ENCODE assay signal across 8 mouse cellular contexts in genomic region chr14:118005697-118006096, GRCm38 (mm10). TPM values are rescaled to one million over a fixed set of nuclear protein-coding genes. Genes with fewer than 3 reads are reported as not detected.
DNase-seq lines count a peak whose midpoint lies in the region; ATAC-seq lines count a peak whose summit lies in the region.
"Had no signal": no experiment of that assay in that cellular context is flagged by ENCODE, and none has a peak within 500 bp of the region (broad histone marks: within the 10 kb centered on the region; RNA-seq: fewer than 3 reads in every experiment).

No protein-coding gene starts in this region.

- no peak overlapping the region for H3K4me2 ChIP-seq in kidney, embryonic 16.5 days (replicated peaks; ENCODE audit: low read depth, low read length)
- no peak overlapping the region for H3K4me2 ChIP-seq in lung, embryonic 15.5 days

- H3K4me1 ChIP-seq in kidney, embryonic 16.5 days (ENCODE audit: insufficient read depth, low read length): peaks cover 10% of the 10 kb centered on the region; the same call in 1 of the 2 replicates
- H3K4me1 ChIP-seq in lung, embryonic 15.5 days: peaks cover 17% of the 10 kb centered on the region

- ATAC-seq in common myeloid progenitor, adult 5-6 weeks (replicated peaks; ENCODE audit: low read depth, poor library complexity, severe bottlenecking): peak; percentile 76
- peak; percentile 33; the same call in 1 of the 2 replicates for ATAC-seq in kidney, embryonic 16.5 days (ENCODE audit: low FRiP score, low TSS enrichment)
- ATAC-seq in lung, embryonic 15.5 days (ENCODE audit: borderline replicate concordance, extremely low read depth, low FRiP score, low TSS enrichment): peak; percentile 25; the same call in 1 of the 2 replicates

- no peak overlapping the region for H3K27ac ChIP-seq in kidney, embryonic 16.5 days (ENCODE audit: low read length)
- H3K27ac ChIP-seq in lung, embryonic 15.5 days: no peak overlapping the region

- no peaks in the 10 kb centered on the region for H3K9me3 ChIP-seq in kidney, embryonic 16.5 days (ENCODE audit: low read length)
- no peaks in the 10 kb centered on the region for H3K9me3 ChIP-seq in lung, embryonic 15.5 days

- H3K9ac ChIP-seq in kidney, embryonic 16.5 days (replicated peaks; ENCODE audit: low read length): no peak overlapping the region
- H3K9ac ChIP-seq in lung, embryonic 15.5 days: no peak overlapping the region

- peaks cover 6% of the 10 kb centered on the region; the same call in 1 of the 2 replicates for H3K27me3 ChIP-seq in kidney, embryonic 16.5 days (ENCODE audit: insufficient read depth, low read length)
- H3K27me3 ChIP-seq in lung, embryonic 15.5 days: no peaks in the 10 kb centered on the region

- no peak overlapping the region for H3K4me3 ChIP-seq in kidney, embryonic 16.5 days (ENCODE audit: low read length)
- H3K4me3 ChIP-seq in lung, embryonic 15.5 days: no peak overlapping the region
- H3K4me3 ChIP-seq: myocyte had no signal

- 15% methylated on average over 5 of the region's 5 CpGs for WGBS in kidney, embryonic 16.5 days
- 13% methylated on average over 5 of the region's 5 CpGs for WGBS in lung, embryonic 15.5 days

- no peaks in the 10 kb centered on the region for H3K36me3 ChIP-seq in kidney, embryonic 16.5 days (ENCODE audit: insufficient read depth, low read length)
- H3K36me3 ChIP-seq in lung, embryonic 15.5 days: no peaks in the 10 kb centered on the region

- DNase-seq in 3T3-L1 (ENCODE audit: low read depth, low spot score) (peak; percentile 70), A20 (ENCODE audit: low read depth, low spot score) (peak; percentile 47)
- peak; percentile 57 for DNase-seq in heart, adult 8-10 months (ENCODE audit: low spot score)
- peak; percentile 70 for DNase-seq in right cerebral cortex, adult 2 months (ENCODE audit: low spot score in 2 of 2)

RNA-seq across cellular contexts. Expression of gene Dct, which starts 46.3 kb away (rescaled TPM):
- total RNA-seq in common myeloid progenitor, adult 5-6 weeks (2017): 0.27 TPM in 1 of 2 replicates, not detected in the other
- total RNA-seq in heart, adult 8-10 months (2022): 1 to 10 TPM; 1.2 to 6.4 (median 3.5) TPM
- 0.76 and 1.2 TPM in 2 replicates for polyA plus RNA-seq in kidney, embryonic 16.5 days (2015; fragmentation: Nextera tagmentation; extraction: Ambion mirVana)
- polyA plus RNA-seq in lung, embryonic 15.5 days (2015; fragmentation: Nextera tagmentation; extraction: Ambion mirVana): 0.76 and 1.2 TPM in 2 replicates

Comparison
In these comparisons a context has a peak if more than half of its experiments do, and no peak if none do; other contexts are left out.
1. ATAC-seq: peak in every context shown above with its lines; median percentile 76 in common myeloid progenitor, adult 5-6 weeks; 33 in kidney, embryonic 16.5 days; 25 in lung, embryonic 15.5 days.